Mouse (Mus musculus) brain, embryonic 14.5 days (tissue): Measurements from ENCODE around the gene Tmem192.

Experiments
- CTCF ChIP-seq: fragments of 200-500 bp; IDR thresholded peaks from 2 replicates; pipeline ENCODE4 v1.5.1; 2012; ENCODE audit warnings: inconsistent platforms, mild to moderate bottlenecking, moderate library complexity, borderline replicate concordance; ENCODE audit not compliant: insufficient read depth, insufficient read length; ENCODE audit errors: extremely low read depth
- POLR2A ChIP-seq: fragments of 200-500 bp; IDR thresholded peaks from 2 replicates; pipeline ENCODE4 v1.6.1; 2012; ENCODE audit warnings: mild to moderate bottlenecking, inconsistent platforms, borderline replicate concordance; ENCODE audit not compliant: poor library complexity, insufficient read depth, insufficient read length, severe bottlenecking; ENCODE audit errors: extremely low read depth

GRCm38 (mm10) chr8:64941495-64941894, 5.5 kb upstream of the Tmem192 start:
- TF ChIP-seq CTCF (peak; percentile 87), POLR2A (no peak)
